Mouse (Mus musculus) liver, adult 2 months (tissue): ENCODE results near the gene Dlg2.

Experiments
- CTCF ChIP-seq: fragments of 200-500 bp; IDR thresholded peaks from 2 replicates; pipeline ENCODE4 v1.5.1; 2011; ENCODE audit warnings: low read depth, low read length, control low read depth
- POLR2A ChIP-seq: fragments of 200-500 bp; IDR thresholded peaks from 2 replicates; pipeline ENCODE4 v1.6.1; 2011; ENCODE audit warnings: low read length, control low read depth; ENCODE audit not compliant: insufficient read depth; ENCODE audit errors: extremely low read depth

- TF ChIP-seq CTCF (no peak), POLR2A (no peak)
These were observed 735.8 kb downstream of the Dlg2 start for GRCm38 (mm10) chr7:91212236-91212635.
